In genomic region chrX:107816218-107816554, GRCm38 (mm10) we compare ENCODE assay signal across 7 mouse cellular contexts. TPM values are rescaled to one million over a fixed set of nuclear protein-coding genes. Genes with fewer than 3 reads are reported as not detected.
DNase-seq lines count a peak whose midpoint lies in the region; ATAC-seq and TF ChIP-seq lines count a peak whose summit lies in the region.

2610002M06Rik (minus strand) TSS chrX:107816334.

- H3K27me3 ChIP-seq in intestine, postnatal 0 days (replicated peaks; ENCODE audit: control insufficient read depth, insufficient read depth, low read length) = no peaks in the 10 kb centered on the region
- no peaks in the 10 kb centered on the region for H3K27me3 ChIP-seq in midbrain, embryonic 12.5 days

- peak within 1 kb of the TSS; percentile 76 for H3K27ac ChIP-seq in intestine, postnatal 0 days (ENCODE audit: low read depth, low read length)
- H3K27ac ChIP-seq in midbrain, embryonic 12.5 days (replicated peaks) = no peak within 1 kb of the TSS

- H3K36me3 ChIP-seq in intestine, postnatal 0 days (ENCODE audit: control insufficient read depth, insufficient read depth) = no peaks in the 10 kb centered on the region
- H3K36me3 ChIP-seq in midbrain, embryonic 12.5 days = no peaks in the 10 kb centered on the region

- no peaks in the 10 kb centered on the region for H3K4me1 ChIP-seq in intestine, postnatal 0 days (replicated peaks; ENCODE audit: control insufficient read depth, insufficient read depth, low read length)
- H3K4me1 ChIP-seq in midbrain, embryonic 12.5 days = no peaks in the 10 kb centered on the region

- intact Hi-C loops in left cerebral cortex, postnatal 4 days (cut with DNase I) = loop anchor here (10.0 kb wide), 1 partner anchor 719 kb away; no protein-coding TSS in a partner anchor

- no peaks in the 10 kb centered on the region for H3K9me3 ChIP-seq in intestine, postnatal 0 days (ENCODE audit: control insufficient read depth)
- H3K9me3 ChIP-seq in midbrain, embryonic 12.5 days = no peaks in the 10 kb centered on the region

- peak; percentile 81 for TF ChIP-seq CTCF in intestine, postnatal 0 days (IDR thresholded peaks at IDR 0.05; ENCODE audit: low read depth)

- H3K4me2 ChIP-seq in intestine, postnatal 0 days (replicated peaks; ENCODE audit: low read depth) = peak within 1 kb of the TSS; percentile 62
- peak within 1 kb of the TSS; percentile 53 for H3K4me2 ChIP-seq in midbrain, embryonic 12.5 days (replicated peaks)

- H3K9ac ChIP-seq in intestine, postnatal 0 days (ENCODE audit: low read depth, low read length) = peak within 1 kb of the TSS; percentile 71
- peak within 1 kb of the TSS; percentile 63 for H3K9ac ChIP-seq in midbrain, embryonic 12.5 days (replicated peaks)

- DNase-seq in adrenal gland, postnatal 10 days = peak; percentile 89
- peak; percentile 79 for DNase-seq in embryo, embryonic 9.5 days (ENCODE audit: extremely low spot score)
- peak; percentile 75 to 88 for DNase-seq in gastrocnemius, postnatal 4 days (ENCODE audit: low spot score in 2 of 2)
- peak; percentile 92 for DNase-seq in left cerebral cortex, postnatal 4 days
- DNase-seq in spleen, adult 18-20 months = peak; percentile 75 to 77

- peak; percentile 99 for ATAC-seq in intestine, postnatal 0 days
- ATAC-seq in midbrain, embryonic 12.5 days (ENCODE audit: low FRiP score, low read depth) = peak; percentile 99

- WGBS in intestine, postnatal 0 days = 21% methylated on average over 27 of the region's 28 CpGs
- 21% methylated on average over 18 of the region's 28 CpGs for WGBS in midbrain, embryonic 12.5 days

- H3K4me3 ChIP-seq in intestine, postnatal 0 days (ENCODE audit: low read depth, low read length) = peak within 1 kb of the TSS; percentile 62
- H3K4me3 ChIP-seq in midbrain, embryonic 12.5 days = peak within 1 kb of the TSS; percentile 60

RNA-seq across cellular contexts. Expression of gene 2610002M06Rik, which starts in this region (rescaled TPM):
- total RNA-seq in adrenal gland, postnatal 10 days (2021) = 10 to 100 TPM; 10.3 to 10.8 TPM
- total RNA-seq in gastrocnemius, postnatal 4 days (2021) = 1 to 10 TPM; 6.4 to 7.0 TPM
- 12.2 and 13.6 TPM in 2 replicates for polyA plus RNA-seq in intestine, postnatal 0 days (2015; fragmentation: Nextera tagmentation; extraction: Ambion mirVana)
- total RNA-seq in left cerebral cortex, postnatal 4 days (2021) = 10 to 100 TPM; 36.7 to 38.6 TPM
- 9.4 and 10.8 TPM in 2 replicates for polyA plus RNA-seq in midbrain, embryonic 12.5 days (2016; fragmentation: Nextera tagmentation; extraction: Ambion mirVana)
